Mouse (Mus musculus): Measurements from ENCODE around the gene Htra1. TPM values are rescaled to one million over a fixed set of nuclear protein-coding genes. Genes with fewer than 3 reads are reported as not detected.
A peak's percentile ranks its signal among the peaks of the same experiment; 100 is the strongest.

The Htra1 gene
- polyA plus RNA-seq, 1 experiment: 98.2 TPM

- 77% methylated on average over 8 of the region's 8 CpGs for WGBS
- H3K4me1 ChIP-seq (ENCODE audit: control insufficient read depth, insufficient read depth, low read length): peaks cover 16% of the 10 kb centered on the region; the same call in 1 of the 2 replicates
- no peak overlapping the region for H3K4me3 ChIP-seq (ENCODE audit: insufficient read depth, low read depth, low read length)
- H3K27ac ChIP-seq (ENCODE audit: insufficient read depth, low read depth, low read length): no peak overlapping the region
- no peak for TF ChIP-seq CTCF (conservative IDR thresholded peaks at IDR 0.05; ENCODE audit: insufficient read depth, insufficient read length, low read depth, low read length)
- no peak for TF ChIP-seq POLR2A (IDR thresholded peaks at IDR 0.05; ENCODE audit: low read depth, low read length)
- no peaks in the 10 kb centered on the region for H3K36me3 ChIP-seq (ENCODE audit: control insufficient read depth, insufficient read depth, low read length)
- no peaks in the 10 kb centered on the region for H3K27me3 ChIP-seq (replicated peaks; ENCODE audit: control insufficient read depth, insufficient read depth, low read length)
- no peak for DNase-seq
Measured at GRCm38 (mm10) chr7:130940733-130941132, 4.8 kb downstream of the Htra1 start.

GRCm38 (mm10) chr7:130943280-130943895 lies 7.5 kb downstream of the Htra1 start:
- 82% methylated on average over 9 of the region's 9 CpGs for WGBS
- TF ChIP-seq POLR2A (IDR thresholded peaks at IDR 0.05; ENCODE audit: low read depth, low read length): no peak
- no peak for TF ChIP-seq CTCF (conservative IDR thresholded peaks at IDR 0.05; ENCODE audit: insufficient read depth, insufficient read length, low read depth, low read length)
- no peaks in the 10 kb centered on the region for H3K36me3 ChIP-seq (ENCODE audit: control insufficient read depth, insufficient read depth, low read length)
- no peaks in the 10 kb centered on the region for H3K27me3 ChIP-seq (replicated peaks; ENCODE audit: control insufficient read depth, insufficient read depth, low read length)
- H3K27ac ChIP-seq (ENCODE audit: insufficient read depth, low read depth, low read length): 0 out of 2 replicates have a peak overlapping the region, but pooled peaks have one; percentile 17
- H3K4me3 ChIP-seq (ENCODE audit: insufficient read depth, low read depth, low read length): no peak overlapping the region
- H3K4me1 ChIP-seq (ENCODE audit: control insufficient read depth, insufficient read depth, low read length): peaks cover 6% of the 10 kb centered on the region; the same call in 1 of the 2 replicates
- peak; percentile 31 for DNase-seq

GRCm38 (mm10) chr7:130944766-130945475 lies 9.0 kb downstream of the Htra1 start:
- no peak for DNase-seq
- H3K36me3 ChIP-seq (ENCODE audit: control insufficient read depth, insufficient read depth, low read length): no peaks in the 10 kb centered on the region
- peaks cover 7% of the 10 kb centered on the region for H3K4me1 ChIP-seq (ENCODE audit: control insufficient read depth, insufficient read depth, low read length)
- WGBS: 93% methylated on average over 11 of the region's 11 CpGs
- no peak overlapping the region for H3K27ac ChIP-seq (ENCODE audit: insufficient read depth, low read depth, low read length)
- H3K4me3 ChIP-seq (ENCODE audit: insufficient read depth, low read depth, low read length): no peak overlapping the region
- H3K27me3 ChIP-seq (replicated peaks; ENCODE audit: control insufficient read depth, insufficient read depth, low read length): no peaks in the 10 kb centered on the region
- no peak for TF ChIP-seq CTCF (conservative IDR thresholded peaks at IDR 0.05; ENCODE audit: insufficient read depth, insufficient read length, low read depth, low read length)
- no peak for TF ChIP-seq POLR2A (IDR thresholded peaks at IDR 0.05; ENCODE audit: low read depth, low read length)

GRCm38 (mm10) chr7:130945730-130946129 lies 9.8 kb downstream of the Htra1 start:
- DNase-seq: no peak
- Histone ChIP-seq H3K27ac (ENCODE audit: insufficient read depth, low read depth, low read length) (no peak overlapping the region), H3K27me3 (replicated peaks; ENCODE audit: control insufficient read depth, insufficient read depth, low read length) (no peaks in the 10 kb centered on the region), H3K4me1 (ENCODE audit: control insufficient read depth, insufficient read depth, low read length) (peaks cover 11% of the 10 kb centered on the region), H3K4me3 (ENCODE audit: insufficient read depth, low read depth, low read length) (no peak overlapping the region), H3K36me3 (ENCODE audit: control insufficient read depth, insufficient read depth, low read length) (no peaks in the 10 kb centered on the region)
- WGBS: 95% methylated on average over 3 of the region's 3 CpGs
- TF ChIP-seq POLR2A (IDR thresholded peaks at IDR 0.05; ENCODE audit: low read depth, low read length): no peak
- TF ChIP-seq CTCF (conservative IDR thresholded peaks at IDR 0.05; ENCODE audit: insufficient read depth, insufficient read length, low read depth, low read length): no peak

GRCm38 (mm10) chr7:130946303-130946702 lies 10.4 kb downstream of the Htra1 start:
- Histone ChIP-seq H3K27ac (ENCODE audit: insufficient read depth, low read depth, low read length) (no peak overlapping the region), H3K4me1 (ENCODE audit: control insufficient read depth, insufficient read depth, low read length) (peaks cover 15% of the 10 kb centered on the region), H3K27me3 (replicated peaks; ENCODE audit: control insufficient read depth, insufficient read depth, low read length) (no peaks in the 10 kb centered on the region), H3K4me3 (ENCODE audit: insufficient read depth, low read depth, low read length) (no peak overlapping the region), H3K36me3 (ENCODE audit: control insufficient read depth, insufficient read depth, low read length) (no peaks in the 10 kb centered on the region)
- 92% methylated on average over 12 of the region's 12 CpGs for WGBS
- TF ChIP-seq POLR2A (IDR thresholded peaks at IDR 0.05; ENCODE audit: low read depth, low read length): no peak
- TF ChIP-seq CTCF (conservative IDR thresholded peaks at IDR 0.05; ENCODE audit: insufficient read depth, insufficient read length, low read depth, low read length): no peak
- DNase-seq: no peak

- no peak for TF ChIP-seq CTCF (conservative IDR thresholded peaks at IDR 0.05; ENCODE audit: insufficient read depth, insufficient read length, low read depth, low read length)
- TF ChIP-seq POLR2A (IDR thresholded peaks at IDR 0.05; ENCODE audit: low read depth, low read length): no peak
- peak; percentile 51 for DNase-seq
- H3K27ac ChIP-seq (ENCODE audit: insufficient read depth, low read depth, low read length): no peak overlapping the region
Measured at GRCm38 (mm10) chr7:130948563-130949208, 12.8 kb downstream of the Htra1 start.

GRCm38 (mm10) chr7:130949331-130949751 lies 13.4 kb downstream of the Htra1 start:
- 29% methylated on average over 8 of the region's 8 CpGs for WGBS
- Histone ChIP-seq H3K27me3 (replicated peaks; ENCODE audit: control insufficient read depth, insufficient read depth, low read length) (no peaks in the 10 kb centered on the region), H3K4me3 (ENCODE audit: insufficient read depth, low read depth, low read length) (no peak overlapping the region), H3K36me3 (ENCODE audit: control insufficient read depth, insufficient read depth, low read length) (no peaks in the 10 kb centered on the region), H3K27ac (ENCODE audit: insufficient read depth, low read depth, low read length) (0 out of 2 replicates have a peak overlapping the region, but pooled peaks have one; percentile 13), H3K4me1 (ENCODE audit: control insufficient read depth, insufficient read depth, low read length) (peaks cover 12% of the 10 kb centered on the region)
- DNase-seq: peak; percentile 73
- no peak for TF ChIP-seq POLR2A (IDR thresholded peaks at IDR 0.05; ENCODE audit: low read depth, low read length)
- no peak for TF ChIP-seq CTCF (conservative IDR thresholded peaks at IDR 0.05; ENCODE audit: insufficient read depth, insufficient read length, low read depth, low read length)

More at GRCm38 (mm10) chr7:130948563-130949208, 12.8 kb downstream of the Htra1 start:
- no peaks in the 10 kb centered on the region for H3K27me3 ChIP-seq (replicated peaks; ENCODE audit: control insufficient read depth, insufficient read depth, low read length)
- no peaks in the 10 kb centered on the region for H3K36me3 ChIP-seq (ENCODE audit: control insufficient read depth, insufficient read depth, low read length)
- no peak overlapping the region for H3K4me3 ChIP-seq (ENCODE audit: insufficient read depth, low read depth, low read length)
- 39% methylated on average over 5 of the region's 5 CpGs for WGBS
- peaks cover 13% of the 10 kb centered on the region for H3K4me1 ChIP-seq (ENCODE audit: control insufficient read depth, insufficient read depth, low read length)
